In genomic region chr13:41833614-41834139, GRCm38 (mm10) we compare ENCODE assay signal across 28 mouse cellular contexts. TPM values are rescaled to one million over a fixed set of nuclear protein-coding genes. Genes with fewer than 3 reads are reported as not detected.
"Had no signal": no experiment of that assay in that cellular context is flagged by ENCODE, and none has a peak within 500 bp of the region (broad histone marks: within the 10 kb centered on the region; RNA-seq: fewer than 3 reads in every experiment).

No protein-coding gene starts in this region.

- H3K4me2 ChIP-seq: heart, embryonic 12.5 days; hindbrain, embryonic 12.5 days; hindbrain, embryonic 14.5 days; limb, embryonic 12.5 days; liver, embryonic 12.5 days had no signal

- H3K27ac ChIP-seq: gastrocnemius, adult 2 months; heart, adult 2 months; heart, embryonic 10.5 days; hindbrain, embryonic 10.5 days; hindbrain, embryonic 12.5 days; hindbrain, embryonic 14.5 days; layer of hippocampus, adult 2 months; left cerebral cortex, adult 2 months; limb, embryonic 10.5 days; limb, embryonic 12.5 days; liver, embryonic 12.5 days had no signal

- DNase-seq: gastrocnemius, adult 2 months; gastrocnemius, postnatal 10 days; gastrocnemius, postnatal 25 days; heart, adult 2 months; heart, postnatal 10 days; heart, postnatal 4 days; kidney, adult 18-20 months; kidney, adult 8-10 months; kidney, postnatal 10 days; kidney, postnatal 25 days; kidney, postnatal 4 days; liver had no signal

- H3K9me3 ChIP-seq: heart, embryonic 10.5 days; heart, embryonic 12.5 days; hindbrain, embryonic 10.5 days; hindbrain, embryonic 12.5 days; limb, embryonic 10.5 days; limb, embryonic 12.5 days; liver, embryonic 12.5 days had no signal

- H3K4me1 ChIP-seq: heart, embryonic 10.5 days; hindbrain, embryonic 10.5 days; hindbrain, embryonic 12.5 days; limb, embryonic 10.5 days; limb, embryonic 12.5 days; liver, embryonic 12.5 days had no signal

- H3K27me3 ChIP-seq: heart, embryonic 12.5 days; hindbrain, embryonic 12.5 days; limb, embryonic 12.5 days; liver, embryonic 12.5 days had no signal

- ATAC-seq: hindbrain, embryonic 16.5 days; inflammation-experienced regulatory T-cells, adult 6 months; intestine, embryonic 16.5 days; liver, embryonic 12.5 days had no signal

- H3K9ac ChIP-seq: heart, embryonic 12.5 days; hindbrain, embryonic 12.5 days; hindbrain, embryonic 14.5 days; limb, embryonic 12.5 days; liver, embryonic 12.5 days had no signal

- H3K4me3 ChIP-seq: gastrocnemius, adult 2 months; heart, adult 2 months; heart, embryonic 10.5 days; heart, embryonic 12.5 days; hindbrain, embryonic 10.5 days; hindbrain, embryonic 12.5 days; layer of hippocampus, adult 2 months; left cerebral cortex, adult 2 months; limb, embryonic 10.5 days; limb, embryonic 12.5 days; liver, embryonic 12.5 days had no signal

- H3K36me3 ChIP-seq: heart, embryonic 10.5 days; heart, embryonic 12.5 days; hindbrain, embryonic 10.5 days; hindbrain, embryonic 12.5 days; limb, embryonic 10.5 days; limb, embryonic 12.5 days; liver, embryonic 12.5 days had no signal

RNA-seq across cellular contexts. Expression of gene Adtrp, which starts 13.8 kb away (rescaled TPM):
- total RNA-seq: gastrocnemius, adult 2 months; gastrocnemius, postnatal 10 days; granulocyte monocyte progenitor cell, adult 5-6 weeks; layer of hippocampus, adult 2 months; left cerebral cortex, adult 2 months had no signal
- polyA plus RNA-seq: heart, embryonic 12.5 days; heart, embryonic 14.5 days; heart, embryonic 16.5 days; hindbrain, embryonic 10.5 days; inflammation-experienced regulatory T-cells, adult 6 months; limb, embryonic 10.5 days; liver, embryonic 12.5 days had no signal
